Mouse (Mus musculus) B cell, adult 2 months (primary cell): Measurements from ENCODE around the gene Tff2.

Experiments
- DNase-seq, 2 experiments: peaks; one replicate each; pipeline ENCODE4 v3.0.0; 2022

Tff2 gene

GRCm38 (mm10) chr17:31134913-31135312 lies 9.2 kb downstream of the Tff2 start:
- no peak for DNase-seq

DNA sequence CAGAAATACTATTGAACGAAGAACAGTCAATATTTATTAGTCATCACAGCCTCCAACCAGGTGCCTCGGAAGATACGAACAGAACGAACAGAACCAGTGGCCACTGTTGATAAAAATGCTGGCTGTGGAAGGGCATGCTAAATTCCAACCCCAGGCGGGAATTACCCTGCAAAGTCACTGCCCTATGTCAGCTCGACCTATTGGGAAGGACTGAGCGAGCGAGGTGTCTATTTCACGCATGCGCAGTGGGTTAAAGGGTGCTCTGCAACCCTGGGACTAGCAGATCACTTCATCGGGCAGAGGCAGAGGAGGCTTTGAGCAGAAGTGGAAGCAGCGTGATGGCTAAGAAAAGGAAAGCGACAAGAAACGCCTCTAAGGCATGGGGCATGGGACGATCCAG lies 10.3 kb downstream of the Tff2 start:
- DNase-seq, result no peak

DNA sequence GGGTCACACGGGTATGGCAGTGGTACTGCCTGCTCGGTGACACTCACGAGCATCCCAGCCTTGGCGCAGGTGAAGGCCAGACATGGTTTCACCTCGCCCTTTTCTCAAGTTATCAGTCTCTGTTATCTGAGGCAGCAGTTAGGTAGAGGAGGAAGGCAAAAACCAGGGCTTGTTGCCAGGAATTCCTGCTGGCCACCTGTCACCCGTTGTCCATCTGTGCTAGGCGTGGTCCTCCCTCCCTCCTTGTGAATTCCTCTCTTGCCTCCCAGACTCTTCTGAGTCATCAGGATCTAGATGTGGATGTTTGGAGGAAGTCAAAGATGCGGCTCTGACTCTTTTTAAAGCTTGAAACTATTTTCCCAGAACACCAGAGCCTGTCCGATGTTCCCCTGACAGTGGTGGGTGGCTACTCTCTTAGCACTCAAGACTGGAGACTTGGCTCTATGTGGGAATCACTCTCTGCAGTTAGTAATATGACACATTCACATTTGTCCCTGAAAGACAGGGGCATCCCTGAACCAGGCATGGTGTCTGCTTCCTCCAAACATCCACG lies 12.7 kb downstream of the Tff2 start:
- no peak for DNase-seq

DNA sequence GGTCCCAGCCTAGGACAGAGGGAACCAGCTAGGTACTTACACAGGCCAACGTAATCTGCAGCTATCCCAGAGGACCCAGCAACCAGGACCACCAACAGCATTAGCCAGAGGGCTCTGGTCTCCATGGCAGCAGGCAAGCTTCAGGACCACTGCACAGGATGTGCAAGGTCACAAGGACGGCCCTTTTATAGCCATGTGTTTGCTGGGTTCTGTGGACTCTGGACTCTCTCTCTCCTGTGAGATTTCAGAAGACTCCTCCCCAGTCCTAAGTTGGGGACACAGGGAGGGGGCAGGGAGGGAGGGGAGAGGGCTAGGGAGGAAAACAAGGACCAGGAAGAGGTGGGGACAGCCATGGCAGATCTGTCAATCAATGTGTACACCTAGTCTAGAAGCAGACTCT lies 14.6 kb downstream of the Tff2 start, which contains the start of gene Tff3:
Tff3 (minus strand) TSS at position 195 of the 400 bp plus-strand sequence.
- DNase-seq, result no peak

GRCm38 (mm10) chr17:31128708-31129318 lies 15.3 kb downstream of the Tff2 start:
- DNase-seq, result no peak

- no peak for DNase-seq
Observed at GRCm38 (mm10) chr17:31125548-31126266, 18.4 kb downstream of the Tff2 start.

DNA sequence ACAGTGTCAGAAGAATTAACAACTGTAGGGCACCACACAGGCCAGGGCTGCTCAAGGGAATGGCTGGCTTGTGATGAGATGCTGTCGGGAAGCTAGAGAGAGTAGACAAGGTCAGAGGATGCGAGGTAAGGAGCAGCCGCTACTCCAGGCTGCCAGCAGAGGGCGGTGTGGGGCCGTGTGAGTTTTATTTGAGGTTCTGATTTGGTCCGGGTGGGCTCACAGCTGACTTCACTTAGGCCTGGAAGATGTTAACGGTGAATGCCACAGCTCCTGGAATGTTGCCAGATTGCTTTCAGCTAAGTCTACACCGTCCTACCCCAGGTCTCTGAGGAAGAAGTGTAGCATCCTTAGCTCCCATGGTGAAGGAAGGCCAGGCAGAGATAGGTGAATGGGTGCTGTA lies 22.1 kb downstream of the Tff2 start:
- peak; percentile 74 to 75 for DNase-seq

- peak; percentile 84 to 85 for DNase-seq
Observed at GRCm38 (mm10) chr17:31119429-31119828, 24.7 kb downstream of the Tff2 start.

DNA sequence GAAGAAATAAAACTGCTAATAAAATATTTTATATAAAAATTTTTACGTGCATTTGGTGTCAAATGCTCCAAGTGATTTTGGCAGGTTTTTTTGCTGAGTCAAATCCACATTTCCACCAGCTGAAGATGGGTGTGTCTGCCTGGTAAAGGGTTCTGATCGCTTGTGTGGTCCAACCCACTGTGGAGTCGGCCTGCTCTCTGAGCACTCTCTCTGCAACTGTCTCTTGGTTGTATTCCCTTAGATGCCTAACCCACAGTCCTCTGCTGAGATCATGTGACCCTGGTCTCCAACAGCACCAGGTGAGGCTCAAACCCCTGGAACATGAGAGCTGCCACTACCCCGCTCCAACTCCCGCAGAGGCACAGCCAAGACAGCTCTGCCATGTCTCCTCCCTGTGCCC lies 26.1 kb downstream of the Tff2 start:
- DNase-seq, result no peak

- no peak for DNase-seq
Observed at GRCm38 (mm10) chr17:31116063-31116462, 28.0 kb downstream of the Tff2 start.

GRCm38 (mm10) chr17:31113191-31113856 lies 30.8 kb downstream of the Tff2 start:
- no peak for DNase-seq

GRCm38 (mm10) chr17:31108388-31108787 lies 35.7 kb downstream of the Tff2 start:
- DNase-seq, result no peak

DNA sequence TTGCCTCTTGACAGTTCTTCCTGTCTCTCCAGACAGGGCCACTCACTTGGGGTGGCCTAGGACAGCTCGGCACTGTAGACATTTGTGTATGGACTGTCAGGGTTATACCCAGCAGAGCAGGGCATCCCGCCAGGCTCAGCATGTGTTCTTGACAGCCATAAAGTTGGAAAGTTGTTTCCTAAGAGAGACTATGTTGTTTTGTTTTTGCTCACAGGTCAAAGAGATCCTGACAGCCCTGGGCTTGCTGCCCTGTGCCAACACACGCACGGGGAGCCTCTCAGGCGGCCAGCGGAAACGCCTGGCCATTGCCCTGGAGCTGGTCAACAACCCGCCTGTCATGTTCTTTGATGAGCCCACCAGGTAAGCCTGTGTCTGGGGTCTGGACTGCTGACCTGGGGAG lies 40.3 kb downstream of the Tff2 start:
- DNase-seq, result no peak

DNA sequence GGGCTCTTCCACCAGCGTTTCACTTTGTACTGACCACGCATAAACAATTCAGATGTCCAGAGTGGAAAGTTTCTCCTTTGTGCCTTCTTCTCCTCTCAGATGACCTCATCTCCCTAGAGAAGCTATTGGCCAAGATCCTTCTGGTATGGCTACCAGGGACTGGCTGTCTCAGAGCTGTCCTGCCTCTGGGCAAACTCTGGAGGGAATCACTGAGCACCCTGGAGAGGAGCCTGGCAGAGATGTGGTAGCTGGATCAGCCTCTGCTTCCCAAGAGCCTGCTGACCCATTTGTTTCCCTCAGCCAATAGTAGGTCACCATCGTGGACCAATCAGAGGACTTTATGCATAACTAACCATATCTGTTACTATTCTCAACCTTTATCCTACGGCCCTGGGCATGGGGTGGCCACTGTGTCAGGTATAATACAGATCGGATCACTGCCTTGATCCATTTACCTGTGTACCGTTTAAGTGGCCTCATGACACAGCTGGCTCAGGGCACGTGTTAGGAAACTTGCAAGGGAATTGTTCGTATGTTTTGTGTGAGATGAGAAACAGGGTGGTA lies 41.0 kb downstream of the Tff2 start:
- no peak for DNase-seq

DNA sequence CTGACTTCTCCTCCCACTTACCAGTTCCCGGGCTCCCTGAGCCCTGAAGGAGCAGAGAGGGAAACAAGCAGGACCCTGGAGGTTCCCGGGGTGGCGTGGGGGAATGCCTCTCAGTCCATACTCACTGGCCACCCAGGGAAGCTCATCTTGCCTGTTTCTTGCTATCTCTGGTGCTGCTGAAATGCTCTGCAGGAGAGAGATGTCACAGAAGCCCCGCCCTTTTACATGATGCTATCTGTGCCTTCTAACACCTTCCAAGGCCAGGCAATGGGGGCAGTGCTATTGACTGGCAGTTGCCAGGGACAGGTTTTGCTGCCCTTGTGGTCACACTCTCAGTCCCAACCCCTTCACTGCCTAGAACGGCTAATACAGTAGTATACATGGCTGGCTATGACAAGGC lies 45.3 kb downstream of the Tff2 start:
- no peak for DNase-seq

- no peak for DNase-seq
Observed at GRCm38 (mm10) chr17:31096893-31097292, 47.2 kb downstream of the Tff2 start.

GRCm38 (mm10) chr17:31095570-31095969 lies 48.5 kb downstream of the Tff2 start:
- DNase-seq, result no peak

DNA sequence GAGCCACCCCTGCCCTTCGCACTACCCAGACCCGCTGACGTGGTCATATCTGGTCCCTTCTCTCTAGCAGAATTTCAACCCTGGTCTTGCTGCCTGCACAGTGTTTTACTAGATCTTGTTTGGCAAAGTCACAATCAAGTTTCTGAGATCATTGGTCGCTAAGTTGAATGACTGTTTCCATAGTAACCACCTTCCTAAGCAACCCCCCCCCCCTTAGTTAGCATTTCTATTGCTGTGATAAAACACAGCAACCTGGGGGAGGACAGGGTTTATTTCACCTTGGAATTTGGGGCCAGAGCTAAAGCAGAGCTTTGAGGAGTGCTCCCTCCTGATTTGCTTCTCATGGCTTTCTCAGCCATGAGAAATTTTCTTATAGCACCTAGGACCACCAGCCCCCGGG lies 49.3 kb downstream of the Tff2 start:
- no peak for DNase-seq
